9 mouse cellular contexts compared by ENCODE assay signal in the genomic region with DNA sequence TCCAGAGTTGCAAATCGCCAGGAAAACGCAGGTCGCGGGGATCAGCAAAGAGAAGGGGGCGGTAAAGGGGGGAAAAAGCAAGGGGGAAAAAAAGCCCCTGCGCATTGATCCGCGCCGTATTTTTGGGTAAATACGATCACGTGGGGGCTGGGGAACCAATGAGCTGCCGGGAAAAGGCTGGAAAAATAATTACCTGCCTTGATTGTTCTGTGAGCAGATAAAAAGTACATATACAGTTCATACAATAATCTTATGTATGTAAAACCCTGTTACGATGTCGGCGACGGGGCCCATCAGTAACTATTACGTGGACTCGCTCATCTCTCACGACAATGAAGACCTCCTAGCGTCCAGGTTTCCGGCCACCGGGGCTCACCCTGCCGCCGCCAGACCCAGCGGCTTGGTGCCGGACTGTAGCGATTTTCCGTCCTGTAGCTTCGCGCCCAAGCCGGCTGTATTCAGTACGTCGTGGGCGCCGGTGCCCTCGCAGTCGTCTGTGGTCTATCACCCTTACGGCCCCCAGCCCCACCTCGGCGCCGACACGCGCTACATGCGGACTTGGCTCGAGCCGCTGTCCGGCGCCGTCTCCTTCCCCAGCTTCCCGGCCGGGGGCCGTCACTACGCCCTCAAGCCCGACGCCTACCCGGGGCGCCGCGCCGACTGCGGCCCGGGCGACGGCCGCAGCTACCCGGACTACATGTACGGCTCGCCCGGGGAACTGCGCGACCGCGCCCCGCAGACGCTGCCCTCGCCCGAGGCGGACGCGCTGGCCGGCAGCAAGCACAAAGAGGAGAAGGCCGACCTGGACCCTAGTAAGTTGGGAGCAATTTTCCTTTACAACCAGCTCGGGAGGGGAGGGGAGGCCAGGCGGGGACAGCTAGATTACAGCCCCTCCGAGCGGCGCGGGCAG. TPM values are rescaled to one million over a fixed set of nuclear protein-coding genes. Genes with fewer than 3 reads are reported as not detected.
DNase-seq lines count a peak whose midpoint lies in the region; ATAC-seq and TF ChIP-seq lines count a peak whose summit lies in the region.
"Had no signal": no experiment of that assay in that cellular context is flagged by ENCODE, and none has a peak within 500 bp of the region (broad histone marks: within the 10 kb centered on the region; RNA-seq: fewer than 3 reads in every experiment).

No protein-coding gene starts in this region.

- WGBS in forebrain, embryonic 13.5 days: under 1% methylated on average over 88 of the region's 88 CpGs
- under 1% methylated on average over 88 of the region's 88 CpGs for WGBS in kidney, embryonic 16.5 days
- WGBS in neural tube, embryonic 14.5 days: under 1% methylated on average over 83 of the region's 88 CpGs

- peak overlapping the region; percentile 22 for H3K4me3 ChIP-seq in forebrain, embryonic 13.5 days
- H3K4me3 ChIP-seq in kidney, embryonic 16.5 days (ENCODE audit: low read length): peak overlapping the region; percentile 74
- peak overlapping the region; percentile 87 for H3K4me3 ChIP-seq in neural tube, embryonic 14.5 days (ENCODE audit: low read depth, low read length)
- no peak overlapping the region for H3K4me3 ChIP-seq in left cerebral cortex, adult 2 months
- no peak overlapping the region for H3K4me3 ChIP-seq in layer of hippocampus, adult 2 months

- ATAC-seq in forebrain, embryonic 13.5 days: no peak
- ATAC-seq in kidney, embryonic 16.5 days (ENCODE audit: low FRiP score, low TSS enrichment): no peak; the same call in 1 of the 2 replicates
- peak; percentile 4 for ATAC-seq in neural tube, embryonic 14.5 days (ENCODE audit: low read depth)

- no peak for TF ChIP-seq CTCF in left cerebral cortex, adult 2 months (IDR thresholded peaks at IDR 0.05)
- no peak for TF ChIP-seq CTCF in layer of hippocampus, adult 2 months (conservative IDR thresholded peaks at IDR 0.05)

- DNase-seq in ovary, postnatal 36 days (ENCODE audit: low spot score): peak; percentile 46
- DNase-seq in ovary, postnatal 14 days (ENCODE audit: low spot score): no peak
- no peak for DNase-seq in layer of hippocampus, adult 8-10 months (ENCODE audit: low spot score in 2 of 2)
- no peak for DNase-seq in left cerebral cortex, adult 2 months (ENCODE audit: extremely low spot score in 1 of 2, low spot score in 2 of 2)
- no peak for DNase-seq in layer of hippocampus, adult 2 months (ENCODE audit: low spot score in 2 of 2)

- no peaks in the 10 kb centered on the region for H3K9me3 ChIP-seq in forebrain, embryonic 13.5 days (replicated peaks)
- H3K9me3 ChIP-seq in kidney, embryonic 16.5 days (ENCODE audit: low read length): no peaks in the 10 kb centered on the region
- no peaks in the 10 kb centered on the region for H3K9me3 ChIP-seq in neural tube, embryonic 14.5 days (ENCODE audit: control insufficient read depth, low read length)

- no peaks in the 10 kb centered on the region for H3K36me3 ChIP-seq in forebrain, embryonic 13.5 days (ENCODE audit: poor library complexity, severe bottlenecking)
- H3K36me3 ChIP-seq in kidney, embryonic 16.5 days (ENCODE audit: insufficient read depth, low read length): no peaks in the 10 kb centered on the region
- H3K36me3 ChIP-seq in neural tube, embryonic 14.5 days (ENCODE audit: control insufficient read depth, insufficient read depth, low read length): no peaks in the 10 kb centered on the region

- H3K27ac ChIP-seq in forebrain, embryonic 13.5 days: no peak overlapping the region
- peak overlapping the region; percentile 96 for H3K27ac ChIP-seq in kidney, embryonic 16.5 days (ENCODE audit: low read length)
- H3K27ac ChIP-seq in neural tube, embryonic 14.5 days (ENCODE audit: low read depth, low read length): peak overlapping the region; percentile 99
- H3K27ac ChIP-seq in left cerebral cortex, adult 2 months: no peak overlapping the region
- no peak overlapping the region for H3K27ac ChIP-seq in layer of hippocampus, adult 2 months

- intact Hi-C loops in left cerebral cortex, adult 2 months (cut with DNase I): no loop called here

- H3K27me3 ChIP-seq in forebrain, embryonic 13.5 days: peaks cover 100% of the 10 kb centered on the region
- peaks cover 25% of the 10 kb centered on the region for H3K27me3 ChIP-seq in kidney, embryonic 16.5 days (ENCODE audit: insufficient read depth, low read length)
- no peaks in the 10 kb centered on the region for H3K27me3 ChIP-seq in neural tube, embryonic 14.5 days (ENCODE audit: control insufficient read depth, insufficient read depth, low read length)

- H3K4me2 ChIP-seq in forebrain, embryonic 13.5 days: peak overlapping the region; percentile 41
- H3K4me2 ChIP-seq in kidney, embryonic 16.5 days (replicated peaks; ENCODE audit: low read depth, low read length): peak overlapping the region; percentile 84
- peak overlapping the region; percentile 94 for H3K4me2 ChIP-seq in neural tube, embryonic 14.5 days (ENCODE audit: low read depth, low read length)

- H3K9ac ChIP-seq in forebrain, embryonic 13.5 days: no peak overlapping the region
- H3K9ac ChIP-seq in kidney, embryonic 16.5 days (replicated peaks; ENCODE audit: low read length): peak overlapping the region; percentile 97
- peak overlapping the region; percentile 100 for H3K9ac ChIP-seq in neural tube, embryonic 14.5 days (replicated peaks; ENCODE audit: low read depth, low read length)

- peaks cover 8% of the 10 kb centered on the region for H3K4me1 ChIP-seq in forebrain, embryonic 13.5 days
- peaks cover 65% of the 10 kb centered on the region for H3K4me1 ChIP-seq in kidney, embryonic 16.5 days (ENCODE audit: insufficient read depth, low read length)
- peaks cover 23% of the 10 kb centered on the region; the same call in 1 of the 2 replicates for H3K4me1 ChIP-seq in neural tube, embryonic 14.5 days (ENCODE audit: control insufficient read depth, insufficient read depth, low read length)

RNA-seq across cellular contexts. Expression of a gene that starts 5.4 kb away (rescaled TPM):
- not detected in 2 replicates for polyA plus RNA-seq in forebrain, embryonic 13.5 days (2015; fragmentation: Nextera tagmentation; extraction: Ambion mirVana)
- 7.4 and 9.2 TPM in 2 replicates for polyA plus RNA-seq in kidney, embryonic 16.5 days (2015; fragmentation: Nextera tagmentation; extraction: Ambion mirVana)
- polyA plus RNA-seq in neural tube, embryonic 14.5 days (2014; fragmentation: Nextera tagmentation; extraction: Ambion mirVana): 46.9 and 49.8 TPM in 2 replicates
- total RNA-seq in layer of hippocampus, adult 8-10 months (2022): not detected
- not detected for total RNA-seq in left cerebral cortex, adult 2 months (2021)
- total RNA-seq in layer of hippocampus, adult 2 months (2021): not detected
- total RNA-seq: hematopoietic stem cell, adult 5-6 weeks had no signal

RNA-seq across cellular contexts. Expression of a gene that starts 8.8 kb away (rescaled TPM):
- not detected in 2 replicates for polyA plus RNA-seq in forebrain, embryonic 13.5 days (2015; fragmentation: Nextera tagmentation; extraction: Ambion mirVana)
- 6.6 and 9.2 TPM in 2 replicates for polyA plus RNA-seq in kidney, embryonic 16.5 days (2015; fragmentation: Nextera tagmentation; extraction: Ambion mirVana)
- polyA plus RNA-seq in neural tube, embryonic 14.5 days (2014; fragmentation: Nextera tagmentation; extraction: Ambion mirVana): 50.1 and 136 TPM in 2 replicates
- not detected for total RNA-seq in layer of hippocampus, adult 8-10 months (2022)
- total RNA-seq in left cerebral cortex, adult 2 months (2021): not detected
- total RNA-seq in layer of hippocampus, adult 2 months (2021): not detected
- total RNA-seq: hematopoietic stem cell, adult 5-6 weeks had no signal

RNA-seq across cellular contexts. Expression of a gene that starts 14.4 kb away (rescaled TPM):
- polyA plus RNA-seq in forebrain, embryonic 13.5 days (2015; fragmentation: Nextera tagmentation; extraction: Ambion mirVana): not detected in 2 replicates
- polyA plus RNA-seq in kidney, embryonic 16.5 days (2015; fragmentation: Nextera tagmentation; extraction: Ambion mirVana): 4.3 and 5.9 TPM in 2 replicates
- polyA plus RNA-seq in neural tube, embryonic 14.5 days (2014; fragmentation: Nextera tagmentation; extraction: Ambion mirVana): 3.6 and 10.2 TPM in 2 replicates
- not detected for total RNA-seq in layer of hippocampus, adult 8-10 months (2022)
- not detected for total RNA-seq in left cerebral cortex, adult 2 months (2021)
- total RNA-seq in layer of hippocampus, adult 2 months (2021): not detected
- total RNA-seq: hematopoietic stem cell, adult 5-6 weeks had no signal

RNA-seq across cellular contexts. Expression of a gene that starts 15.0 kb away (rescaled TPM):
- not detected in 2 replicates for polyA plus RNA-seq in forebrain, embryonic 13.5 days (2015; fragmentation: Nextera tagmentation; extraction: Ambion mirVana)
- polyA plus RNA-seq in kidney, embryonic 16.5 days (2015; fragmentation: Nextera tagmentation; extraction: Ambion mirVana): 49.0 and 54.0 TPM in 2 replicates
- polyA plus RNA-seq in neural tube, embryonic 14.5 days (2014; fragmentation: Nextera tagmentation; extraction: Ambion mirVana): 46.1 and 94.7 TPM in 2 replicates
- not detected for total RNA-seq in layer of hippocampus, adult 8-10 months (2022)
- total RNA-seq in left cerebral cortex, adult 2 months (2021): not detected
- not detected for total RNA-seq in layer of hippocampus, adult 2 months (2021)
- total RNA-seq: hematopoietic stem cell, adult 5-6 weeks had no signal

RNA-seq across cellular contexts. Expression of a gene that starts 16.4 kb away (rescaled TPM):
- polyA plus RNA-seq in forebrain, embryonic 13.5 days (2015; fragmentation: Nextera tagmentation; extraction: Ambion mirVana): not detected in 2 replicates
- polyA plus RNA-seq in kidney, embryonic 16.5 days (2015; fragmentation: Nextera tagmentation; extraction: Ambion mirVana): 7.6 and 11.0 TPM in 2 replicates
- 23.0 and 38.7 TPM in 2 replicates for polyA plus RNA-seq in neural tube, embryonic 14.5 days (2014; fragmentation: Nextera tagmentation; extraction: Ambion mirVana)
- not detected for total RNA-seq in layer of hippocampus, adult 8-10 months (2022)
- not detected for total RNA-seq in left cerebral cortex, adult 2 months (2021)
- not detected for total RNA-seq in layer of hippocampus, adult 2 months (2021)
- total RNA-seq: hematopoietic stem cell, adult 5-6 weeks had no signal

Comparison
In these comparisons a context has a peak if more than half of its experiments do, and no peak if none do; other contexts are left out.
1. H3K27ac ChIP-seq: peak in kidney, embryonic 16.5 days (single experiment) and neural tube, embryonic 14.5 days (single experiment); none in forebrain, embryonic 13.5 days (single experiment), left cerebral cortex, adult 2 months (single experiment) and layer of hippocampus, adult 2 months (single experiment).
2. H3K4me2 ChIP-seq: peak in every context shown above with its lines; median percentile 94 in neural tube, embryonic 14.5 days; 84 in kidney, embryonic 16.5 days; 41 in forebrain, embryonic 13.5 days.
3. H3K4me3 ChIP-seq: peak in forebrain, embryonic 13.5 days (single experiment), kidney, embryonic 16.5 days (single experiment) and neural tube, embryonic 14.5 days (single experiment); none in left cerebral cortex, adult 2 months (single experiment) and layer of hippocampus, adult 2 months (single experiment).